Mouse (Mus musculus) spleen, adult 12 weeks (tissue): Measurements from ENCODE around the gene Dohh.

Experiments used
- DNase-seq: peaks from one replicate; pipeline ENCODE4 v3.0.0; 2022; ENCODE audit warnings: low spot score

The Dohh gene

DNA sequence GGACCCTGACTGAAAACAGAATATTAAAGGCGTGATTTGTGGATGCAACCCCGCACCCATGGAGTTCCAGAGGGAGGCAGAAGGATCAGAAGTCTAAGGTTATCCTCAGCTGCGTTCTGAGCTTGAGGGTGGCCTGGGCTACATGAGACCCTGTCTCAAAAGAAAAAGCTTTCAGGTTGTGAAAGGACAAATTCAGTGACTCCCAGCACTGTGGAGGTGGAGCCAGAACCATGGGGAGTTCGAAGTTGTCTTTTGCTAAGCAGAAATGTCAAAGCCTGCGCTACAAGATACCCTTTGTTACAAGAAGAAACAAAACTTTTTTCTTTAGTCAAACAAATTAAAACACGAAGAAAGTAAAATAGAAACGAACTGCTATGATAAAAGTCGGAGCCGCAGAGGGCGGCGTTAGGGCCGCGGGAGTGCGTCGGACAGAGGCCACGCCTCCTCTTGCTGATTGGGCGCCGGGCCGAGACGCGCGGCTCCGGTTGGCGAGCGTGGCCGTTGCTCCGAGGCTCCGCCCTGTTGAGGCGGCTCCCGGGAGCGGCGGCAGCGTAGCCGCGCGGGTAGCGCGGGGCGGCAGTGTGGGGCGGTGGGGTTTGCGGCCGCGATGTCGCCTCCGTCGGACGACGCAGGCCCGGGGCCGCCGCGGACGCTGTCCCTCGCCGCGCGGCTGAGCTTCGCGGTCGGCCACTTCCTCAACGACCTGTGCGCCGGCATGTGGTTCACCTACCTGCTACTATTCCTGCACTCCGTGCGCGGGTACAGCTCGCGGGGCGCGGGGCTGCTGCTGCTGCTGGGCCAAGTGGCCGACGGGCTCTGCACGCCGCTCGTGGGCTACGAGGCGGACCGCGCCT is 27.0 kb upstream of the Dohh start, which contains the start of gene Mfsd12:
Gene Mfsd12 (plus strand): TSS at position 501 of the 854 bp plus-strand sequence.
- peak; percentile 87 for DNase-seq

DNA sequence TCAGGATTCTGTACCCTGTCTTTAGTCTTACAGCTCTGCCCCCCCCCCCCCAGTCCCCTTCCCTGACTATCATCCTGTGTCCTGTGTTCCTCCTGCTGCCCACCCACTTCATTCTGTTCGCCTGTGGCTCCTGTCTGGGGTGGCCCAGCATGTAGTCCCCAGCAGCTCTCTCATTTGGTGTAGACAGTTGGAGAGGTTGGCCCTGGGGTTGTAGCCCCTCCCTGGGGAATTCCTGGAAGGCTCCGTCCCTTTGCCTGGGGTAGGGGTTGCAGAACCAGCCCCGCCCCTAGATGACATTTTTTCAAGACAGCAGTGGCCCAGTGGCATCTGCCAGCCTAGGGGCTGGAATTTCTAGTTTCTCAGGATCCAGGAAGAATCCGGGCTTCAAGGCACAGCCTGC is 26.0 kb upstream of the Dohh start:
- DNase-seq: no peak

DNA sequence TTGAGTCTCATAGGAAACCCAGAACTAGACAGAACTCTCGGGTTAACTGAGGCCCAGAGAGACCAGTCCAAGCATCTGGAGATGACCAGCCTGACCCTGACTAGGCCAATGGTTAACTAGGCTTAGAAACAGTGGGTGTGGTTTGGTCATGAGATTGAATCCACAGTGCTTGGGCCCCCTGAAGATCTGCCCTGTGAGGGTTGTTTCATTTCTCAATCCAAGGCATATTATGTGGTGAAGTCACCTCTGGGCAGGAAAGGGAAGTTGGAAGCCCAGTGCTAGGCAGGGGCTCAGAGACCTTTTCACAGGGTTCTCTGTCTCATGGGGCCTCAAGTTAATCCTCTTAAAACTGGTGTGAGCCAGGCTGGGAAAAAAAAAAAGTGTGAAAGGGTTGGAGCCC is 25.4 kb upstream of the Dohh start:
- no peak for DNase-seq

DNA sequence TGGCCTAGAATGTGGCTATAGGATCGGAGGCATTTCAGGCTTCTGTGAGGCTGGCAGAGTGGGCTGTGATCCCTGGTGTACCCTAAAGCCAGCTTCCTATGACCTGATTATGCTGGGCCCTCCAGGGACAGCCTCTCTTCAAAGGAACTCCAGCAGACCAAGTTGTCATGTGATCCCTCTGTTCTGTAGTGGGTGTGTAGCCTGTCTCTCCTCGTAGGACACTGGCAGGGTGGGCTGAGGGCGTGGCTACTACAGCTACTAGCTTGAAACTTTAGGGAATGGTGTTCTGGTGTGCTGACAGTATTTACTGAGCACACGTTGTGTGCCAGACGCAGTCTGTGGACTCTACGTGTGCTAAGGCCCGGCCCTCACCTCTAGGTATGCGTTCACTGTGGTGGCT is 23.5 kb upstream of the Dohh start:
- DNase-seq: no peak

DNA sequence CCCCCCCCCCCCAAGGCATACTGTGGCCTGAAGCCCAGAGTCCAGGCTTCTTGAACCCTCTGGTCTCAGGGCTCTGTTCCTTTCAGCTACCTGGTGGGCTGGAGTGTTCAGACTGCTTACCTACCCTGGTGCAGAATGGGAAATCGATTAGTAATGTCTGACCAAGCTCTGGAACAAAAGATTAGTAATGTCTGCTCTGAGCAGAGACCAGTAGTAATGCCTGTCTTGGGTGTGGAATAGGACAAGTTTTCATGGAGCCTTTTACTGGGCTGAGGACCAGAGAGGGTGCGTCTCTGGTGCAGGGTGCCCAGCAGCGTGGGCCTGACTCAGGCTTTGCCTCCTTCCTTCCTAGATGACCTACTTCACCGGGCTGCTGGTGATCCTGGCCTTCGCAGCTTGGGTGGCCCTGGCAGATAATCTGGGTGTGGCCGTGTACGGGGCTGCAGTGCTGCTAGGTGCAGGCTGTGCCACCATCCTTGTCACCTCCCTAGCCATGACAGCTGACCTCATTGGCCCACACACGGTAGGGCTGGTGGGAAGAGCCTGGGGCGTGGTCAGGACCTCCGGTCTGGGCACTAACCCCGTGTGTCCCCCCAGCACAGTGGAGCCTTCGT is 21.8 kb upstream of the Dohh start:
- peak; percentile 70 for DNase-seq

DNA sequence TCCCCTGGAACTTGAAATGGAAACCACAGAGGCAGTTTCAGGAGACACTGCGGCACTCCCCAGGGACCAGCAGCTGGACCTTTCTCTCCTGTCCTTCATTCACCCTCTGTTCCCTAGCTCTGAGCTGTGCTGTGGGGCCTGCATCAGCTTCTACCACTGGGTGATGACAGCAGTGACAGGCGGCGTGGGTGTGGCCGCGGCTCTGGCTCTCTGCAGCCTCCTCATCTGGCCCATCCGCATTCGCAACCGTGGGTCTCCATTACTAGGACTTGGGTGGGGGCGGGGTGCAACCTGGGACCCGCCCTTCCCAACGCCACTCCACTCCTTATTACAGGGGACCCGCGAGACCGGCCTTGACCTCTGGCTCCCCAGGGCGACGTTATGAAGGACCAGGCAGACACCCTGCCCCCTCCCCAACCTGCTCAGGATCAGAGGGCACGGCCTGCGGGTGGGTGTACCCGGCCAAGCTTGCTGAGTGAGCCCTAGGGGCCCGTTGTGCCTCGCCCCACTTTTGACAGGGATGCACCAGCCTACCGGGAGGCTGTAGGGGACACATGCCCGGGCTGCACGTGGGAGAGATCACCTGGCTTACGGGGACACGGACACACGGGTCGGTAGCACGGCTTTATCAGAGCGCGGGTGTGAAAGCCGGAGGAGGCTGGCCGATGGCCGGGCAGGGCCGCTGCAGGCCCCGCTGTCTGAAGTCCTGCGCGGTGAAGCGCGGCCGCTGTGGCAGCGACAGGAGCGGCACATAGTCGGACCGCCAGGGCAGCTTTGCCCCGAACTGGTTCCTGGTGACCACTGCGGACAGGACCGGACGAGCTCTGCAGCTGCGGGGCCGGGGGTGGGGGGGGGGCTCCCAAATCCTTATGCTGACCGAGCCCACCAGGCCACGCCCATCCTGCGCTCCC is 20.5 kb upstream of the Dohh start:
- DNase-seq: no peak

DNA sequence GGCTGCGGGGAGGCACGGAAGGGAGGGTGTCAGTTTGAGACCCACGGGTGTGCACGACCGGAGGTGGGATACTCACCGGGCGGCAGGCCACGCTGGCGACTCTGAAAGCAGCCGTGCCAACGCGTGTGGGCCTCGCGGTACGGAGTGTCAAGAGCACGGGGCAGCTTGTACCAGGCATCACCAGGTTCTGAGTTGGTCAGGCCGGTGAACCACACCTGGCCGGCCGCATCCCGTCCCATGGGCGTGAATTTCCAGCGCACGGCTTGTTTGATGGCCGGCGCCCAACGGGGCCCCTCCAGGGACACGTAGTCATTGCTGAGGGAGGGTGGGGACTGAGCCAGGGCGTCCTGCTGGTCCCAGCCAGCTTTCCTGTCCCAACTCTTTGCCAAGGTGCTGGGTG is 19.6 kb upstream of the Dohh start:
- DNase-seq: no peak

DNA sequence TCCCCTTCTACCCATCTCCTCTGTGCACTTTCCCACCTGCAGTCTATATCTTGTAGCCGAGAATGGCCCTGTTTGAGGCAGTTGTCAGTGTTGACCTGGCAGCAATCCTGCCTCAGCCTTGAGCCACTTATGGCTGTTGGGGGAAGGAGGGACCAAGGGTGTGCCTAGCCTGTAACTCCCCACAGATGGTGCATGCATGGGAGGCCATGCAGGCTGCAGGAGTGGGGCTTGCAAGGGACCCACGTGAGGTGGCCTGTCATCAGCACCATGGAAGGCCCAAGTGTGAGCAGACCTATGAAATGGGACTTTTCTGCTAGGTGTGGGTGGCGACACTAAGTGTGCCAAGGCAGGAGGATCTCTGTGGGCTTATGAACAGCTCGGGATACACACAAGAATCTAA is 19.2 kb upstream of the Dohh start:
- DNase-seq: no peak

DNA sequence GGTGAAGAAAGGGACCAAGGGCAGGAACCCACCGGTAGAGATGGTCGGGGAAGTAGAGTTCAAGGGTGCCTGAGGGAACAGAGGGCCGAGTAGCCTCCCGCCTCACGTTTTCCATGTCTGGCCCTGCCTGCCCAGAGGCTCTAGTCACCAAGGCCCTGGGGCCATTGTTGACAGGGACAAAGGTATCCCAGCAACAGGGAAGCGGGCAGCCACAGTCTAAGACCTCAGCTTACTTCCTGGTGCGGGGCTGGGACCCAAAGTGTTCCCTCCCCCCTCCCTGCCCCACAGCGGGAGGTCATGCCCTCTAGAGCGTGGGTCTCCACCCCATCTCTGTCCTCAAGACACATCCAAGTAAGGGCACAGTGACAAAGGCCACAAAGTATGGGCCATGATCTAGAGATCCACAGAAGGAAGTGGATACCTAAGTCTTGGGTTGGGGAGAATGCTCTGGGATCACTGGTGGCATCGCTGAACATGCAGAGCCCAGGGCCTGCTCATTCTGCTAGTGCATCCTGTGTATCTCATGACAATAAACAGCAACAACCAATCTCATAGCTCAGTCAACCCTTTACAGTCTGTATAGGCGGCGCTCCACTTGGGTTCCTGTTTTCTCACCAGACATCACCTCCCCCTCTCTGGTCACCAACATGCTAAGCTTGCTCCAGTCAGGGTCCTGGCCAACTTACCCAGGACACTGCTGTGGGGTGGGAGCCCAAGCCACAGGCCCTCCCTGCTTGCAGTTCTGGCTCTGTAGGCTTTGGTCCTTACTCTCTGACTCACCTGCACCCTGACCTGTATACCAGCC is 18.4 kb upstream of the Dohh start, which contains the start of gene 4930404N11Rik:
Gene 4930404N11Rik (minus strand): TSS at position 145 of the 805 bp plus-strand sequence.
- DNase-seq: no peak

DNA sequence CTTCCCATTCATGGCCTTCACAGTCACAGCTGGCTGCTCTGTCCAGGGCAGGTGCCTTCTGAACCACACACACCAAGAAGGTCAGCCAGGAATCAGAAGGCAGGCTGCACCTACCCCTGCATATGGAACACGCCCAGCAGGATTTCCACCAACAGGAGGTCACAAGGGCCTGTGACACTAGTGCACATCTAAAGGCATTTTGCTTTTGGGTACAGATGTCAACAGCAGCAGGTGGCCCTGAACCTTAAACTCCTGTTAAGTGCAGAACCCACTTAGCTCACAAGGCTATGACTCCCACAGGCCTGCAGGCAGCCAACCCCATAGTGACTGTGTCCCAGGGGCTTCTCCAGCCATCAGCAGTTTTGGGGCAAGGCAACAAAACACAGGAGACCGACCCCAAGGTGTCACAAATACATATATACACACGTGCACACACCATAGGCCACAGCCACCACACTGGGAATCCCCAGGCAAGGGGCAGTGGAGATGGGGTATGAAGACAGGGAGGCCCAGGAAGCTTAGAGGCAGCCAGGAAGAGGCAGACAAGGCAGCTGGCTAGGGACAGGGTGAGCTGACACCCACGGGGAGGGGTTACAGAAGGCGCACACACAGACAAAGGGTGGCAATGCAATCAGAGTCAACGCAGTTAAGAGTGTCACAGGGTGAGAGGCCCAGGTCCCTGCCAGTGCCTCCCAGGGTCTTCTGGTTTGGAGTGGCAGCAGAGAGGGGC is 17.6 kb upstream of the Dohh start:
- no peak for DNase-seq

DNA sequence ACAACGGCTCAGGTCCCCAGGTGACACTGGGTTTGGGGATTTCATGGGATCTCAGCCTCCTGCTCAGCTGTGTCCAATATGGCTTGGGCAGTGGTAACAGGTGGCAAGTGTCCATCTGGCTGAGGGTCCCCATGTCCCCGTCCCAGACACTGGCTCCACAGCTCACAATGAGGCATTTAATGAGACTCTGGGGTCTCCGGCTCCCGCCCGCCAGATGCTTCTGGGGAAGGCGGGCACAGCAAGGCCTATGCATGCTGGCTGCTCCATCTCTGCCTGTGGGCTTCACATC is 17.1 kb upstream of the Dohh start:
- no peak for DNase-seq

DNA sequence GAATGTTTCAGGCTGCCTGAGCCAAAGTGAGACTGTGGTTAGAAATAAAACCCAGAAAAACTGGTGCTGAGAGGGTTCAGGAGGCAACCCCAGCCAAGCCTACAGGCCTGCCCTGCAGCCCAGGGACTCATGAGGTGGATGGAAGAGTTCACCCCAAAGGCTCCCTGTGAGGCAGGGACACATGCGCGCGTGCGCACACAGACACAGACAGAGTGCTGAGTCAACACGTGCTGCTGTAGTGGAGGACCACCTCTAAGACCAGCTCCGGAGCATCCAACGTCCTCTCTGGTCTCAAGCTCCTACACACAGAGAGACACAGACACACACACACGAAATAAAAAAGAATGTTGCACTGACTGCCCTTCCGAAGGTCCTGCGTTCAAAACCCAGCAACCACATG is 8.9 kb upstream of the Dohh start:
- DNase-seq: no peak

DNA sequence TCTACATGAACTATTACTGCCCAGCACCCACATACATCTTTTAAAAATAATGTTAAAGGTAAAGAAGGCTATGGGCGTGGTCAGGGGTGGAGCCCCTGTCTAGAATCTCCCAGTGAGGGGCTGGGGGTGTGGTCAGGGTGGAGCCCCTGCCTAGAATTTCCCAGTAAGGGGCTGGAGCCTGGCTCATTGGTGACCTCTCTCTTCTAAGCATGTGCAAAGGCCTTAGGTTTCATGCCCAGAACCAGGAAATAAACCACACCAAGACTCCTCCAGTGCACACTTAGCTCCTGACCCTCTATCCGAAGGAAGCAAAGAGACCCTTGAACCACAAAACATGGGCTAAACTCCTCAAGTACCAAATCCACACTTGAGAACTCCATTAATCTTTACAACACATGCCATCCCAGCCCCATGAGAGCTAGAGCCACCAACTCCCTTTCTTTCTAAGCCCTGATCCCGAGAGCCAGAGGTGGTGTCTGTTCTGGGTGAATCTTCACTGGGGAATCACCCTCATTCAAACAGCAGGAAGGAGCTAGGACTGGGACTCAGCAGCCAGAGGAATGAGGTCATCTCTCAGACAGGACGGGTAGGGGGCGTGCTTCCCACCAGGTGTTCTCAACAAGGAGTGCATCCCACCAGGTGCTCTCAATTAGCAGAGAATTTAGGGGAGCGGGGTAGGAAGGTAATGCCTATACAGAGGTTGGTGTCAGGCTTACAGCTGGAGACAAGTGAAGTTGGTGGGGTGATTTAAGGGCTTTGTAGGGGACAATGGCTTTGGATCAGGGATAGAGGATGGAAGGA is 7.5 kb upstream of the Dohh start:
- DNase-seq: no peak

DNA sequence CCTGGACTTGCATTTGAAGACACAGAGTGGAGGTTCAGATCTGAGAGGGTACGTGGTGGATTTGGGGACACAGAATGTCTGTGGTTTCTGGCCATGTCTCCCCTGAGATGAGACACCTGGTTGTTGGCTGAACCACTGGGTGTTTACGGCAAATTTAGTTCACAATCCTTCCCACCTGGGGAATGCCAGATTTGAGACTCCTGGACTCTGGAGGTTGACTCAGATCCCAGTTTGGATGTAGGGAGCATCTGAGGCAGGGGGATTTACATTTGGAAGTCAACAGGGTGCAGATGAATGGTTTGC is 6.9 kb upstream of the Dohh start:
- DNase-seq: no peak

DNA sequence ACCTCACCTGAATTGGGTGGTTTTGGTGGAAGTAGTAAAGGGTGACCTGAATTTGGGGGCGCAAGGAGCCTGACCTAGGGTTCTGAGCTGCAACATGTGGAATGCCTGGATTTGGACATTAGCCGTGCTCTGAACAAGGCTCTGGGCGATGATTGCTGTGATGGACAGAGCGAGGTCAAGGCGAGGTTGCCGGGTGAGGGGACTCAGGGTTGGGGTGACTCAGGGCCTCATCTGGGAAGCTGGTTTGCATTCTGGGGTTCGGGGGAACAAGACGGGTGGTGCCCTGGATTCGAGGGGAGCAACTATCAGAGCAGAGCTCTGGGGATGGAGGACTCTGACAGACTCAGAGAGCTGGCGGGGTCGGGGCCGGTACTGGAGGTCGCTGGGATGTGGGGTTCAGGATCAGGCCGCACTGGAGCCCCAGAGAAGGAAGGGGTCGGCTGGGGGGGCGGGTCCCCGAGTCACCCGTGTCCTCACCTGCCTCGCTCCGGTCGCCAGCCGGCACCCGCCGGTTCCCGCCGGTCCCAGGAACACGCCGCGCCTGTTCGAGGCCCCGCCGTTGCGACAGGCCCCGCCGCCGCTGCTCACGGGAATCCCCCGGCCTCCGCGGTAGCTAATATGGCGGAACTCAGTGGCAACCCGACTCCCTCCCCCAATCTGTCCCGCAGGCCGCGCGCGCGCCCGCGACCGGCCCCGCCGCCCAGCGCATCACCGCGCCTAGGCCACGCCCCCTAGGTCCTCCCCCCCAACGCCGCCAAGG is 6.3 kb upstream of the Dohh start, which contains the start of gene Fzr1:
Gene Fzr1 (minus strand): TSS at position 724 of the 760 bp plus-strand sequence.
- DNase-seq: no peak

DNA sequence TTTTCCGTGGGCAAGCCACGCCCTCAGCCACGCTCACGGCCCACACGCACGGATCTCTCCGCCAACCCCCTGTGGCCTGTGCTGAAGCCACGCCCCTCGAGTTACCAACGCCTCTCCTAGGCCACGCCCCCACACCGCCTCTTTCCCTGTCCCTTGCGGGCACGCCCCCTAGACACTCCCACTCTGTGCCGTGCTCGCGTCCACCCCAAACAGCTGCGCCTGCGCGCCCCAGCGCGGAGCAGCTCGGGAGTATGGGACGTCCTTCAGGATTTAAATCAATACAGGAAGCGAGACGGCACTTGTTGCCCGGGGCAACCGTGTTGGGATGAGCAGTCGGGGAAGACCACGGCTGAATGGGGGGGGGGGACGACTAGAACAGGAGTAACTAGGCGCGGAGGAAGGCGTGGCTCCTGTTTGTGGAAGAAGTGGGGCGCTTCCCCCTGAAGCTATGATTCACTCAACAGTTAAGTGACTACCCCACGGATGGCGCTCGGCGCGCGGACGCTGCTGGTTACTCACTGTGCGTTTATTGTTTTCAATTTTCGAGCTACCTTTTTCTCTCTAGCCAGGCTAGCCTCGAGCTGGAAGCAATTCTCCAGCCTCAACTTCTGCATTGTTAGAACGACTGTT is 5.6 kb upstream of the Dohh start:
- DNase-seq: peak; percentile 100

DNA sequence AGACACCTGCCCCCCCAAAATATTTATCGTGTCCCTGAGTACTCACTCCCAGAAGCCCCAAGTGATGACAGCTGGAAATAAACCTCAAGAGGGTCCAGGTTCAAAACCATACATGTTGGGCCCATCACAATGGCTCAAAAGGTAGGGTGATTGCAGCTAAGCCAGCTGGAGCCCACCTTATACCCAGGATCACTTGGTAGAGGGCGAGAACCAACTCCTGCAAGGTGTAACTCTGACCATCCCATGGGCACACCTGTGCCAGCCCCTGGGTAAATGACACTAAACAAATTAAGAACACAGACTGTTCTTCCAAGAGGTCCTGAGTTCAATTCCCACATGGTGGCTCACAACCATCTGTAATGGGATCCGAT is 5.1 kb upstream of the Dohh start:
- no peak for DNase-seq

DNA sequence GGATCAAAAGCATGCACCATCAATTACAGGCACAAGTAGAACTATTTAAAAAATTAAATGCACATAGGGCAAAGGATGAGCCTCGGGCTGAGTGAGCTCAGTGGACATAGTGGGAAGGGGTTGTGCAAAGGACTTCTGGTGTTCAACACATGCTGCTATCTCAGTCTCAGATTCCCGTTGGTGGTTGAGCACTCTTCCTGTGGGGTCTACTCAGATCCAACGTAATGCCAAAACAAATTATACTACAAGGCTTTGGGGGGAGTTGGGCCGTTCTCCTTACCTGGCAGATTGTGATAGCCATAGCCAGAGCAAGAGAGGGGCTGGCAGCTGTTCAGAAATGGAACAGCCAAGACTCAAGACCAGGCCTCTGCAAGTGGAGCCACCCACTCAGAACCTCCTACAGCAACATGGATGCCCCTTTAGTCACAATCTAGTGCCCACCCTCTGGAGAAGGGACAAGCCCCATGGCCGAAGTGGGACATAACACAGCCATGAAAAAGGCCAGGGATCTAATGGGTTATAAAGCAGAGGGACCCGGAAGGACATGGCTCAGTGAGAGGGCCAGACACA is 4.3 kb upstream of the Dohh start:
- DNase-seq: no peak

DNA sequence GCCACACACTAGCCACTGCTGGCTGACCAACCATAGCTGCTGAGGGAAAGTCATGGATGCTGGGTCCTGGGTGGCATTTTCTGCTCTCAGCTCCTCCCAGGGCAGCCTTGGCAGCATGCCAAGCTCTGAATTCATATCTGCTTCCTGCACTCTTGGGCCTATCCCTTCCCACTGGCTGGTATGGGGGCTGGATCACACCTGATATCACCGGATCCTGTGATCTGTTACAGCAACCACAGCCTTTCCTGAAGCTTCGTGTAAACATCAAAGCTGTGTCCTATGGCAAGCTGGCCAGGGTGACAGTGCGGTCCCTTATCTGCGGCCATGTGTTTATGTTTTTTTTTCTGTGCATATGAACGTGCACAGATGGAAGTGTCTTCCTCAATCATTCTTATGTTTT is 2.2 kb upstream of the Dohh start:
- DNase-seq: peak; percentile 90
